Mouse (Mus musculus) cerebellum, postnatal 14 days (tissue): Measurements from ENCODE around the gene Prg4.

Experiments used
- DNase-seq, 2 experiments: peaks; one replicate each; pipeline ENCODE4 v3.0.0; 2021; ENCODE audit warnings: mixed read lengths in 2 of 2

Prg4 gene

DNA sequence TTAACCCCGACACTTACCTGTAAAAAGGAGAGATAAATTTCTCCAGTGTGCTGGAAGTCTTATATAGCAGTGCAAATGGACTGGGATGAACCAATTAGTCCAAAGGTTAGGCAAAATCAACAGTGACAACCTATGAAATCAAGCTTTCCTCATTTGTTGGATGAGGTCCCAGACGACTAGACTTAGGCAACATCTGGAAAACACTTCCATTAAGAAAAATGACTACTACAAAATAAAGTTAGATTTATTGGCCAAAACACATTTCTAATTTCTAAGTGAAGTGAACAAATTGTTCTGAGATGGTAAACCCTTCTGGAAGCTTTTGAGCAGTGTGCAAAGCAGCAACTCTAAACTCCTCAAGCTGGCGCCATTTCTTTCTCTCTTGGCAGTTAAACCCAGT is at the start of gene Prg4:
Prg4 (minus strand) TSS at position 34 of the 400 bp plus-strand sequence.
- no peak for DNase-seq

DNA sequence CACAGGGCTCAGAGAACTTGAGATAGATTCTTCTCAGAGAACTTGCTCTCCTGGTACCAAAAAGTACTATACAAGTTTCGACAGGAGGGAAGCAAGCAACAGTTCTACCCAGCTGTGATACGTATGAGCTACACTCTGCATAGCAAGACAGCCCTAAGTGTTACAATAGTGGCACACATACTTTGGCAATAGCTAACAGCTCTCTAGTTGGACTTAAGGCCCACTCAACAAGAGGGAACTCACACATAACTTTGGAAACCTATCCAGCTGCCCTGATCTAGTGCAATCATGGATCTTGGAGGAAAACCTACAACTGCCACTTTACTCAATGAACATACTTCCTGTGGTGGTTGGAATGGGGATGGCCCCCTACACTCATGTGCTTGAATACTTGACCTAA is 47.1 kb upstream of the Prg4 start:
- DNase-seq, result no peak

DNA sequence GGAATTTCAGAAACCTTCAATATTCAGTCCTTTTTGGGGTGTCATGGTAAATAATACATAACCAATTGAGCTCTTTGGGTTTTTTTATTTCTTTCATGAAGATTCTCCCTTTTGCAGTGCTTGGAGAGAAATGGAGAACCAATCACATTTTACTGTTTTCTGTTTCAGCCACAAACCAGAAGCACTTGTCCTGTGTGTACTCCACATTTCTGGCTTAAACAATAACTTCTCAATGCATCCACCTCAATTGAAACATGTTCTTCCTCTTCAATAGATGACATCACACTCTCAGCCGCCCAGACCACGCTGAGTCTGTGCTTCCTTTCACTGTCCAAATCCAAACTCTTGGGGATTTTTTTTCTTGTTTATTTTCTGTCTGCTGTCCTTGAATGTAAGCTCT is 39.8 kb upstream of the Prg4 start:
- DNase-seq, result no peak

DNA sequence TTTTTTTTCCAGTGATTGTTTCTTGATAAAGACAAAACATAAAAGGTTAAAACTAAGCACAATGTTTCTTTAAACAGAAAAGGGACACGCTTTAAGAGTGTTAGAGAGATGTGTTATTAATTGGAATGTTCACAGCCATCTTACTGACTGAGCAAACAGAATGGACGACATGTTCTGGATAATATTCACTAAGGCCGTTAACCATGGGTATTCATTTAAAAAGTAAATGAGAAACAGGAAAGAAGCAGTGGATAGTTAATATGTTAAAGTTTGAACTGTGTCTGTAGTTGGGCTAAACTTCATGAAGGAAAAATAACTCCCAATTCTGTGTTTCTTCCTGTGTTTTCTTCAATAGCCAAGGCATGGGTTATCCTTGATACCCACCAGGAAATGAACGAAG is 37.4 kb upstream of the Prg4 start:
- DNase-seq, result no peak

DNA sequence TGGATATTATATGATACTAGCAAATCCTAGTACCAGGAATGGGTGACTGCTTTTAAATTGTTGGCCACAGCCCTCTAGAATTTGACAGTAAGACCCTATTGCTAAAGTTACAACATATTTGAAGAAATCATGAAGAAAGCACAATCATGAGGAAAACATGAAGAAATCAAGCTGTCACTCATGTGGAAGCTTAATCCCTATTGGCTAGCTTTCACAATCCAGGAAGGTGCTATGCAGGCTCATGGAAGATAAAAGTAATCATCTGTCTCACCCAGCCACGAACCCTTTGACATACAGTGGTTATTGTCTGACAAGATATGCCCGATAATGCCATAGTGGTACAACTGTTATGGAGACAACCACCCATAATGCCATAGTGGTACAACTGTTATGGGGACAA is 32.2 kb upstream of the Prg4 start:
- no peak for DNase-seq

DNA sequence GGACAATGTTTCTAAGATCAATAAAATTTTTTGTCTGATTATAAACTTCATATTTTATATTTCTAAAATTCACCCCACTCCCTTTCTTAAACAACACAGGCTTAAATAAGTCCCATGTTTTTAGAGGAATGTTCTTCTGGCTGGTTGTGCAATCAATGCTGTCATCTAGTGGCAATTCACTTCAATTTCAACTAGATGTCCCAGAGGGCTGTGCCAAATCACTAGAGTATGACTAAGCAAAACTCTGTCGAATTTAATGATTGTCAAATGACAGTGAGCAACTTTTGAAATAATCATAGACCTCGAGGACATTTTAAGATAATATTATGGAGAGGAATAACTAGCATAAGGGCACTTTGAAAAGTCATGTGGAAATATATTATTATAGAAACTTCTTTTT is 31.7 kb upstream of the Prg4 start:
- DNase-seq, result peak in 1 of 2 experiments; percentile 6

DNA sequence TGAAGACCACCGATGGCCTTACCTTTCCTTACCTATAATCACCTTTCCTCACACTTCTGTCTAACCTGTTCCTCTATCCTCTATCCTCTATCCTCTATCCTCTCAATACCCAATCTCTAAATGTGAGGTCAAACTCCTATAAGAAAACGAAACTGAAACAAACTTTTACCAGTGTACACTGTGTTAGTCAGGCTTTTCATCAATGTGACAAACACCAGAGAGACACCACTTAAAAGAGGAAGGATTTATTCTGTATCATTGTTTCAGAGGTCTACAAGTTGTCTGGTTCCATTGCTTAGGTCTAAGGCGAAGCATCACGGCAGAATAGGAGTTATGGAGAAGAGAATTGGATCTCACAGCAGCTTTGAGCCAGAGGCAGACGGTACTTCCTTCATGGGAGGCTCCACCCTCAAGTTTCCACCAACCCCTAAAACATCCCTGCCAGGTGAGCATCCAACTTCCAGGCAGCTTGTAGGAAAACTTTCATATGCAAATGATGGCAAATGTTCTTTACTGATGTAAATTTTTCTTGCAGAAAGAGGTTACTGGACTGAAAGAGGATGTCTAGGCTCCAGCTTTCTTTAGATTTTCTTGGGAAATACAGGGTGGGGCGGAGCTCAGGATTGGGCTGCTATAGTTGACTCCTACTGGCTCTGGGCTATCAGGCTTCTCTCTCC is 30.8 kb upstream of the Prg4 start:
- DNase-seq, result no peak

DNA sequence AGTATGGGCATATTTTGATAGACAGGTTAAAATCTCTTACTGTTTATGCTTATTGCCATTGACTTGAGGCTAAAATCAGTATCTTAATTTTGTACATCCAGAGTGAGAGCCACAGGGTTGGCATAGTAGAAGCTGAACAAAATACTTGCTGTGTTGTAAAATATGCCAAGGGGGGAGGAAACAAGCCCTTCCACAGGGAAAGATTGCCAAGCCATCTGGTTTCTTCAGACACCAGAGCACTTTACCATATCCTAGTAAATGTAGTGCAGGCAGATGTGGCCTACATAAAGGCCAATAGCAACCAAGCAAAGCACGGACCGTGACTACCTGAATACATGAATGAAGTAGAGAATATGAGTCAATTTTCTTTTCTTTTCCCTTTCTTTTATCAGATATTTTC is 23.2 kb upstream of the Prg4 start:
- DNase-seq, result peak in 1 of 2 experiments; percentile 20

DNA sequence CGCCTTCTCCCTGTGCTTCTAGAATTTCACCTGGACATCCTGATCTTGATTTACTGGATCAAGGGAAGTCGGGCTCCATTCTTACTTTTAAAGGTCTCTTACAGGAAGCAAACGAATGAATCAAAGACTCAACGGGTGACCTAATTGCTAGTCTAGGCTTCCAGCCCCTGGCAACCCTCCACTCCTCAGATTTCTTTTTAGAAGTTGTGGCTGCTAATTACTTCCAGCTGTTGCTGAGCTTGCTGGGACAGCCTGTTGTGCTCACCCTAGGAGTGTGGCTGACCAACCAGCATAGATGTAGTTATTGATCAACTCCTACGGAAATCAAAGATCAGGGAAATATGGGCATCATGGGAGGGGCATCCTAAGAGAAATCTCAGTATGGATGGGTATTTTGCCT is 14.7 kb upstream of the Prg4 start:
- no peak for DNase-seq

DNA sequence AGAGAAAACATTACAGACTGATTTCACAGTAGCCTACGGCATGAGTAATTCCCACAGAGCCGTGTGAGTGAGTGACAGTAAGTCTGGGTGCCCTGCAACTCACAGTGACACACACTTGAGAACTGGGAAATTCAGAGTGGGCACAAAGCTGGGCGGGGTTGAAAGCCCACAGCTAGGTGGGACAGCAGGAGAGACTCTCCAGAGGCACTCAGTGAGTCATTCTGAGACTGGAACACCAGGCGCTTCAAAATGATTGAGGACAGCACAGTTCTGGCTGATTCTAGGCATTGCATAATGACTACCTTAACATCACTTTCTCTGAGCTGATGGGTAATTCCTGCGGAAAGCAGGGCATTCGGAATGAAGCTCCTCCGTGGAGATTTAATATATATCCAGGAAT is 6.6 kb upstream of the Prg4 start:
- DNase-seq, result no peak

DNA sequence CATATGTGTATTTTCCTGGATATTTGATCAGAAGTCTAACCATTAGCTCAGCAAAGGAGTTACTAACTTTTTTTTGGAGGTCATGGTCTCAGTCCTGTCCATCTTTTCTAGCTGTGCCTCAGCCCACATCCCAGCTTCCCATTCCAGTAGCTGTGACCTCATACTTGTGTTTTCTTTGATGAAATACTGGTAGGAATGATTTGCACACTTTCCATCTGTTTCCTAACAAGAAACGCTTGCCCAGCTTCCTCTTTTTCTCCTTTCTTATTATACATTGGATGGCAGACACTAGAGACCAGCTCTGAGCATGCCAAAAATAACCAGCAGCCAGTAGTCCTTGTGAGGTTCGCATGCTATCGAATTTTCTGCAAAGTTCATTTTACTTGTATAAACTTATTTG is 4.0 kb upstream of the Prg4 start:
- DNase-seq, result no peak

DNA sequence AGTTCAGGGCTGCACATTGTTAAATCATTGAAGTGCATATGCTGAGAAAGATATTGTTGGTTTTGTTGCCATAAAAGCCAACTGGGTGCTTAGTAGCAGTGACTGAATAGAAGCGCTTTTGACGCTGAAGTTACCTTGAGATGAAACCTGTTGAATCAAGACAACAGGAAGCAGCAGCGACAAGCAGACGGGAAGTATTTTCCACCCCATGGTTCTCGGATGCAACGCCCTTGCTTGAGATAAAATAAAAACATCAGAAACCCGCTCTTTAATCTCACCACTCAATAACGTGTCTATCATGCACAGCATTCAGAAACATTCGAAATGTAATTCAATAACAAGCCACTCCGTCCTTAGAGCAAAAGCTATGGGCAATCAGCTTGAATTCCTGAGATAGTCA is 601 bp downstream of the Prg4 start:
- DNase-seq, result no peak

DNA sequence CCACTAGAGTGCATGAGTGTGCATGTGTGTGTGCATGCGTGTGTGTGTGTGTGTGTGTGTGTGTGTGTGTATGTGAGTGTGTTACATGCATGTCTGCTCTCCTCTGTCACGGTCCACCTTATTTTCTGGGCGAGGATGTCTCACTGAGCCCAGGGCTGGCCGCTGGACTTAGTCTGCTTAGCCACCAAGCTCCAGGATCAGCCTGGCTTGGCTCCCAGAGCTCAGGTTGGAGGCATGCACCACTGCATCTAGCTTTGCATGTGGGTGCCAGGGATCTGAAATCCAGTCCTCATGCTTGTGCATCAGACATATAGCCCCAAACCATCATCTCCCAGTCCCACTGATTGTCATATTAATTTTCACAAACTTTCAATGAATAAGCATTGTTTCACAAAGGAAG is 2.3 kb downstream of the Prg4 start:
- DNase-seq, result peak; percentile 46 to 69

DNA sequence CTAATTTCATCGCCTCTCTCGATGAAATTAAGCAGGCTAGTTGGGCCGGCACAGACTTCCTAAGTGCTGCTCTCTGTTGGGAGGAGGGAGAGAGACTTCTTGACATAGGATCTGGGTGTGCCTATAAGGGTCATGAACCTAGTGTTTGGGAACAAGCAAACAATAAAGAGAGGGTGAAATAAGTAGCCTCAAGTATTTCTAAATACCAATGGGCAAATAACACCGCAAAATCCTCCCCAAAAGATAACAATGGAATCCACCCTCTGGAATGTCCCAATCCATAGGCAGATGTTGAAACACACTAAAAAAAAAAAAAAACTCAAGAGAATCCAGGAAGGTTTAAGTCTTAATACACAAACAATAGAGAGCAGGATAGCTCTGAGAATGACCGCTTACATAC is 2.9 kb downstream of the Prg4 start:
- DNase-seq, result no peak

DNA sequence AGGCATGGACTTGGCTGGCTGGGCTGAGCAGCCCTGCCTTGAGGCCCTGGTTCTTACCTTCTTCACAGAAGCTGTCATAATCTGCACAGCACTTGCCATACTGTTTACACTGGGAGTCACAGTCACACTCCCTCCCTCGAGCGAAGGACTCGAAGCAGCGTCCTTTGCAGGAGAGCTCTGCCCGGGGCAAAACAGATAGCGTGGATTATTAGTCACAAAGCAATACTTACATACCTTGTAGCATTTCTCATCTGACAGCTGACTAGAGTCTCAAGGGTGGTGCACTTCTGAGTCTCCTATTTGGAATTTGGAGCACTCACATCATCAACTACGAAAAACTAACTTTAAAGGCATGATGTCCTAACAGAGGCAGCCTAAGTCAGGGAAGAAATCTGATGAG is 5.4 kb downstream of the Prg4 start:
- no peak for DNase-seq

DNA sequence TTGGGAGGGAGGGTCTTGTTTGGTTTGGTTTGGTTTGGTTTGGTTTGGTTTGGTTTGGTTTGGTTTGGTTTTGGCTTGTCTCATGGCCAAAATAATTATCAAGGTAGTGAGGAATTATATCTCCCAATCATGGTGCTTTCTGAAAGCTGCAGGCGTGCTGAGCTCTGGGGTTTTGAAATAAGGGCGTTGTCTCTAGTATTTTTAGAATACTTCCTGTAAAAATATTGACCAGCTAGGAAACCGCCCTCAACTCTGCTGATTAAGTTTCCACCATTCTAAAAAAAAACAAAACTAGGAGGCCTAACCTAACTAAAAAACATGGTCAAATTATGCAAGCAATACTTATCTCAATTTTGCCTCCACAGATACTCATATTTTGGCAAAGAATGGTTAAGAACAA is 6.4 kb downstream of the Prg4 start:
- DNase-seq, result no peak

DNA sequence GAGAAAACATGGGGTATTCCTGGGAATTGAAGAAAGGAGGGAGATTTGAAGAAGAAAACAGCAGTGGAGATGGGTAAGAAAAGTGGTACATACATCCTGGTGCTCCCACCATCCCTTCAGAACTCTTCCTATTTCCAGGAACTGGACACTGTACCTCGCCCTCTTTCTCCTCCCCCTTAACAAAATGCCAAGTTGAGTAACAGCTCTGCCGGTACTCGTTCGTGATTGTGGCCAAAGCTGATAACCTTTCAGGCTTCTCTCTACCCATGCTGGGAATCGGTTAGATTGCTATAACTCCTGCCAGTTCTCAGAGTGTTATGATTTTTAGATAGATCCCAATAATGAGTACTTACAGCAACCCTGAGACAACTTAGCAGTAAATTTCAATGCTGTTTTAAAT is 7.0 kb downstream of the Prg4 start:
- DNase-seq, result no peak

DNA sequence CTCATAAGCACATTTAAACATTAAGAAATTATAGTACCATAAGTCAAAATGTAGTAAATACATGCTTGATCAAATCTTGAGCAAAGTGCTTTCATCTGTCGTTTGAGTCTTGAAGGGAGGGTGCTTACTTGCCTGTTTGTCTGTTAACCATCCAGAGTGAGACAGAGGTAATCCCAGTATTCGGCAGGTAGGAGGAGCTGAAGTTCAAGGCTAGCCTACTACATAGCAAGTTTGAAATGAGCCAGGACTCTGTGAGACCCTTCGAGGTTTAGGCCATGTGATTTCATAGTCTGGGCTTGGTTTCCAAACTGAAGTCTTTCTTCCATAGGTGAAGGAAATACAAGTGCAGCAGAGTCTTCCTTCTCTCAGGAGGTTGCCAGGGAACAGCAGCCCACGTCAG is 24.2 kb downstream of the Prg4 start:
- no peak for DNase-seq

DNA sequence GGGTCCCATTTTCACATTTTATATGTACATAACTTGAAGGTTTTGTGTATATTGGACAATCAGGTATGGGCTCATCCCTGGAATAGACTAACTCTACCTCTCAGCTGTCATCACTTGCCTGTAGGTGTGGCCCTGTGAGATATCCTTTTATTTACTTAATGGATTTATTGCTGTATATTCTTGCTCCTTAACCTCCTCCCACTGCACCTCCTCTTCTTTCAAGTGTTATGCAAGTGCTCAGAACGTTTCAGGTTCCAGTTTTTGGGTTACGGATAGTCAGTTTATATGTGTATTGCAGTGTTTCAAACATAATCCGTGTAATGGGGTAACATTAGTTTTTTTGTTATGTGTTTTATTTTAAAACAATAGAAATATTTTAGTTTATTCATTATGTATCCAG is 27.3 kb downstream of the Prg4 start:
- no peak for DNase-seq

DNA sequence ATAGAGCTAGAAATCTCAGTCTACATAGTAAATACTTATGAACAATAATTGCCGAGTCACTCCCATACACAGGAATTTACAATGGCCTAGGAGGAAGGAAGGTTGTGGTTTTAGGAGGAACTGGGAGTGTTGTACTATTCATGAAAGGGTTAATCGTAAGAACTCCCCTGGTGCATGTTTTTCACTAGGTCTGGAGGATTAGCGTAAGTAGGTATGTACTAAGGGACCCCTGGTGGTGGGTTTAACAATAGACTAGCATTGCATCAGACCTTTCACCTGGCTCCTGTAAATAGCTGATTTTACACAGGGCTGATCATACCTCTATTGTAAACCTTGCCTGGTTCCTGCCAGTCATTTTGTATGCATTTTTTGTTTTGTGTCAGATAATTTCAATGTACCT is 39.7 kb downstream of the Prg4 start:
- no peak for DNase-seq

DNA sequence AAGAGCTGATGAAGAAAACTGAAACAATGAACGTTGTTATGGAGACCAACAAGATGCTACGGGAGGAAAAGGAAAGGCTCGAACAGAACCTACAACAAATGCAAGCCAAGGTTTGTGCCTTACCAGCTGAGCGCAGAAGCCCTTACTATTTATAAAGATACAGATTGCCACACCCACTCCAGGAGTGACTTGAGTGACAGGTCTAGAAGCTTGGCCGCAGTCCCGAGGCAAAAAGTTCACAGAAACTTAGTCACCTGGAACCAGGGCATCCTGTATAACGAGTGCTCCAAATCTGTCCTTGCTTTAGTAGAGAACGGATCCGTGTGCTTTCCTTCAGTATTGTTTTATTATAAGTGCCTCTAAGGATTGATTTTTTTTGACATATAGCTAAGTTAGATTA is 40.3 kb downstream of the Prg4 start:
- no peak for DNase-seq

DNA sequence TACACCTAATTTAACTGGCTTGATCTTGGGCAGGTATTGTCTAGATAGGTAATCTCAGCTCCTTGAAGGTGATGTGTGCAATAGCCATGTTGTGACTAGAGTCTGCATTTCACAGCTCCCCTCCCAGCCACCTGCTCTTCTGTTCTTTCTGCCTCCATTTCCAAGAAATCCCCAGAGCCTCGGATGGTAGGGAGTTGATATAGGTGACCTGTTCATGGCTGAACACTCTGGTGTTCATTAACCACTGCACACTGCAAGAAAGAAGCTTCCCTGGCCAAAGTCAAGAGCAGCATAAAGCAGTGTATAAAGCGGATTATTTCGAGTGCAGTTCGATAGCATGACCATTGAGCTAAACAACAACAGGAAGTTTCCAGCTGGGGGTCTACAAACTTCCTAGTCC is 47.5 kb downstream of the Prg4 start:
- no peak for DNase-seq

DNA sequence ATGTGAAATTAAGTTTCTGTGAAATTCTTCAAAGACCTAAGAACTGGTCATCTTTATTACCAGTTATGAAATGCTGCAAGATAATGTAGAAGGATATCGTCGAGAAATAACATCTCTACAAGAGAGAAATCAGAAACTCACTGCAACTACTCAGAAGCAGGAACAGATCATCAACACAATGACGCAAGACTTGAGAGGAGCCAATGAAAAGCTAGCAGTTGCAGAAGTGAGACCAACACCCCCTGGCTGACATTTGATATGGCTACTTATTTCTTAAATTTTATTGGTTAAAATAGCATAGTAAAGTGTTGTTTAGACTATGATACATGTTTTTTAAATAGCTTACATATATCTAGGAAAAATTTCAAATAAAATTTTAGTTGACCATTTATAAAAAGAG is 50.0 kb downstream of the Prg4 start:
- no peak for DNase-seq

DNA sequence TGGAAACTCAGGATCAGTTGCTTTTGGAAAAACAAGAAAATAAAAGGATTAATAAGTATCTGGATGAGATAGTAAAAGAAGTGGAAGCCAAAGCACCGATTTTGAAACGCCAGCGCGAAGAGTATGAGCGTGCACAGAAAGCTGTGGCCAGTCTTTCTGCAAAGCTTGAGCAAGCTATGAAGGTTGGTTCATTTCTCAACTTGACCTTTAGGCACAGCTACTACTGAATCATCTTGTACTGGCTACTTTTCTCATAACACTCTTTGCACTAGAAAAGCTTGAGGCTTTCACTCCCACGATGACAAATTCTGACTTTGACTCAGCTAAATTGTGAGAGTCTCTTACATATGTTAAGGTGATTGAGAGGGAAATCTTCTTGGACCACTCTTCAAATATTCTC is 56.0 kb downstream of the Prg4 start:
- DNase-seq, result no peak

DNA sequence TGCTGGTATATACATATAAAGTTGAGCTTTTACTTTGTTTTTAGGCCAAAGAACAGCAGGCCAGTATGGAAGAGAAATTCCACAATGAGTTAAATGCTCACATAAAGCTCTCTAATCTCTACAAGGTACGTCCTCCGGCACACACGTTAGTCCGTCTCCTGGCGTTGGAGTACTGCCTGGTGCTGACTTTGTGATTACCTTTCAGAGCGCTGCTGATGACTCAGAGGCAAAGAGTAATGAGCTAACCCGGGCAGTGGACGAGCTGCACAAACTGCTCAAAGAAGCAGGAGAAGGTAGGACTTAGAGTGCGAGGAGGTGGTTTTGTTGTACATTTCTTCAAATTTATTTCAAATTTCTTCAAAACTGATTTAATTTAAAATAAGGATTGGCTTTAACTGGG is 58.7 kb downstream of the Prg4 start:
- no peak for DNase-seq

DNA sequence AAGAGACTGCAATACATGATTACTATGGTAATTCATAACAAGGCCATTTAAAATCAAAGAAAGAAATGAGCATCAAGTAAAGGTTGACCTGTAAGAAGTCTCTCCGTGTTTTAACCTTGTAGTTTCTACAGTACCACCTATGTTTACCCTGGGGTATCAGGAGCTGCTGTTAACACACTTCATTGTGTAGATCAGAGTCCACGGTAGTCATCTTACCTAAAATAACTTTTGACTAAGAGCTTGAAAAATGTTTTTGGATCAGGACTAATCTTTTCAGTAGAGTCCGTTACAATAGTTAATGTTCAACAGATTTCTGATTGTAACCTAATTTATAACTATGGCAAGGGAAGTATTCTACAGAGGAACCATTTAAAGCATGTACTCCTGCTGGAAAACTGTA is 61.4 kb downstream of the Prg4 start:
- DNase-seq, result no peak
